Mouse (Mus musculus) stomach, postnatal 0 days (tissue): ENCODE measurements around the gene Spata9. TPM values are rescaled to one million over a fixed set of nuclear protein-coding genes. Genes with fewer than 3 reads are reported as not detected.
A peak's percentile ranks its signal among the peaks of the same experiment; 100 is the strongest.

Experiments
- ATAC-seq: fragments of 200-750 bp; cut with Nextera tagmentation; 2 replicates; pipeline ENCODE4 v1.8.0; 2017; ENCODE audit not compliant: low FRiP score, low TSS enrichment
- DNase-seq: peaks from one replicate; pipeline ENCODE4 v3.0.0-alpha.2; 2016; ENCODE audit warnings: low spot score
- H3K27ac ChIP-seq: fragments of 300-500 bp; sonication (generic); replicated peaks from 2 replicates; pipeline ENCODE4 v1.5.1; 2014; ENCODE audit warnings: mild to moderate bottlenecking, control low read depth
- H3K27me3 ChIP-seq: fragments of 300-500 bp; sonication (generic); 2 replicates; pipeline ENCODE4 v1.6.1; 2014; ENCODE audit warnings: low read length; ENCODE audit not compliant: control insufficient read depth, insufficient read depth
- H3K36me3 ChIP-seq: fragments of 300-500 bp; sonication (generic); 2 replicates; pipeline ENCODE4 v1.6.1; 2014; ENCODE audit warnings: low read length, mixed read lengths; ENCODE audit not compliant: control insufficient read depth, insufficient read depth
- H3K4me1 ChIP-seq: fragments of 300-500 bp; sonication (generic); replicated peaks from 2 replicates; pipeline ENCODE4 v1.6.1; 2014; ENCODE audit warnings: antibody characterized with exemption; ENCODE audit not compliant: control insufficient read depth, insufficient read depth
- H3K4me2 ChIP-seq: fragments of 300-500 bp; sonication (generic); replicated peaks from 2 replicates; pipeline ENCODE4 v1.6.1; 2014; ENCODE audit warnings: low read depth, mild to moderate bottlenecking, control low read depth, moderate library complexity
- H3K4me3 ChIP-seq: fragments of 300-500 bp; sonication (generic); 2 replicates; pipeline ENCODE4 v1.5.1; 2014; ENCODE audit warnings: low read depth, low read length, control low read depth
- H3K9ac ChIP-seq: fragments of 300-500 bp; sonication (generic); 2 replicates; pipeline ENCODE4 v1.6.1; 2014; ENCODE audit warnings: mild to moderate bottlenecking, low read length, control low read depth, mixed read lengths
- H3K9me3 ChIP-seq: fragments of 300-500 bp; sonication (generic); 2 replicates; pipeline ENCODE4 v1.6.1; 2016; ENCODE audit warnings: low read length; ENCODE audit not compliant: control insufficient read depth
- CTCF ChIP-seq: IDR thresholded peaks from 2 replicates; pipeline ENCODE4 v1.5.1; 2016; ENCODE audit warnings: antibody characterized with exemption, low read depth, mild to moderate bottlenecking, moderate library complexity
- EP300 ChIP-seq: optimal IDR thresholded peaks from 2 replicates; pipeline ENCODE3; 2016; ENCODE audit warnings: antibody characterized with exemption
- WGBS: fragments of 180-500 bp; shearing (Covaris S2); extraction: QIAGEN DNeasy Blood & Tissue Kit; methylation state at CpG from one replicate; pipeline ENCODE4 v1.1.7; 2014; 5-methylcytosine and 5-hydroxymethylcytosine counted together
- polyA plus RNA-seq: library from polyadenylated mRNA; unstranded; fragments of >200 nt; fragmentation: Nextera tagmentation; extraction: Ambion mirVana; gene quantifications from 2 replicates; pipeline ENCODE4 v1.2.1, GENCODE M21; 2015

Spata9 gene
- polyA plus RNA-seq, 1 experiment from 2014 or later, result 0.30 TPM

DNA sequence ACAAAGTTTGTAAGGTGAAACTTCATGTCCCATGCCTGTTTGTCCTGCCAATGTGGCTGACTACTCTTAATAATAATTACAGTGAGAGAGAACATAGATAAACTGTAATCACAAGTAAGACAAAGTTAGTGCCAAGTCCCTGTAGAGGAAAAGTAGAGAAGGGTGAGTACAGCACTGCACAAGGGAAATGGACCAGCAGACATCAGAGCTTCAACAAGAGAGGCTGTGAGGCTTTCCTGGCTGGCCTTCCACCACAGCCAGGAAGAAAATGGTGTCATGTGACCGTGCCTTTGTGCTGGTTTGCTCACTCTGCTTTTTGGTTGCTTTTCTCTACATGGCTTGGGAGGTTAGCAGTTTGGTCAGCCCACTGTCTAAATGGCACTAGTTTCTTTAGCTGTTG lies 8.7 kb downstream of the Spata9 start:
- ATAC-seq (no peak), DNase-seq (no peak)
- Histone ChIP-seq H3K4me2 (no peak overlapping the region), H3K4me1 (no peaks in the 10 kb centered on the region), H3K27me3 (no peaks in the 10 kb centered on the region), H3K4me3 (no peak overlapping the region), H3K36me3 (no peaks in the 10 kb centered on the region), H3K9ac (no peak overlapping the region), H3K27ac (no peak overlapping the region), H3K9me3 (no peaks in the 10 kb centered on the region)
- TF ChIP-seq EP300 (no peak), CTCF (no peak)
- WGBS, result 81% methylated on average over 1 of the region's 1 CpGs

DNA sequence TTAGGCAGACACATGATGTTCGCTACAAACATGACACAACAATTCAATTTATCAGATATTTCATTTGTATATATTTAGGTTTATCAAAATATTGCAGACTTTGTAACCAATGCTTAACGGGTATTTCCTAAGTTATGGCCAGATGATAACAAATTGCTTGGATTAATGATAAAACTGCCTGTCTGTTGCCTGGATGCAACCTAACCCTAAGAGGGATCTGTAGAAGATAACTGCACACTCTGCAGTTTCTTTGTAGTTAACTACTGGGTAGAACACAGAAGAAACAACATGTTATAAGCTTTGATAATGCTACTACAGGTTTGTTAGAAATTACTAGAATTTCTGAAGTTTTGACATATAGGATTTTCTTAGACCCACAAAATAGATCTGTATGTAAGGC lies 9.3 kb downstream of the Spata9 start:
- WGBS, result 69% methylated on average over 2 of the region's 2 CpGs
- no peak overlapping the region for H3K4me3 ChIP-seq
- H3K4me1 ChIP-seq, result no peaks in the 10 kb centered on the region
- TF ChIP-seq CTCF (no peak), EP300 (no peak)
- ATAC-seq (no peak), DNase-seq (no peak)
- no peaks in the 10 kb centered on the region for H3K27me3 ChIP-seq
- H3K9ac ChIP-seq, result no peak overlapping the region
- H3K27ac ChIP-seq, result no peak overlapping the region
- H3K36me3 ChIP-seq, result no peaks in the 10 kb centered on the region
- H3K9me3 ChIP-seq, result no peaks in the 10 kb centered on the region
- H3K4me2 ChIP-seq, result no peak overlapping the region

- no peak for DNase-seq
- Histone ChIP-seq H3K4me2 (no peak overlapping the region), H3K4me3 (no peak overlapping the region), H3K27me3 (no peaks in the 10 kb centered on the region), H3K27ac (no peak overlapping the region), H3K9ac (no peak overlapping the region), H3K36me3 (no peaks in the 10 kb centered on the region), H3K9me3 (no peaks in the 10 kb centered on the region), H3K4me1 (no peaks in the 10 kb centered on the region)
- no peak for TF ChIP-seq CTCF
- no peak for TF ChIP-seq EP300
- ATAC-seq, result peak; percentile 71; the same call in 1 of the 2 replicates
- WGBS, result 41% methylated on average over 2 of the region's 2 CpGs
These were observed 9.7 kb downstream of the Spata9 start for GRCm38 (mm10) chr13:75976649-75977048.

DNA sequence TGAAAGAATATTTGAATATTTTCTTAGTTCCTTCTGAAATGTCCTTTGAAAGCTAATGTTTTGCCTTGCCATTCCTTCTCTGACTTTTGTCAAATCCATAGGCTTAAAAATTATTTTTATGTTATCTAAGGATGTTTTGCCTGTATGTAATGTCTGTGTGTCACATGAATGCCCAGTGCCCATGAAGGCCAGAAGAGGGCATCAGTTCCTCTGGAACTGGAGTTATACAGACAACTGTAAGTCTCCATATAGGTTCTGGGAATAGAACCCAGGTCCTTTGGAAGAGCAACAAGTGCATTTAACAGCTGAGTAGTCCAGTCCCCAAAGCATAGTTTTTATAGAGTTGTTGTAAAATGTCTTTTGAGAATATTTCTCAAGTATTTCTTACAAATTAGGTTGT lies 15.0 kb downstream of the Spata9 start:
- DNase-seq (no peak), ATAC-seq (no peak)
- no peak overlapping the region for H3K4me3 ChIP-seq
- TF ChIP-seq EP300 (no peak), CTCF (peak; percentile 55)
- H3K9ac ChIP-seq, result no peak overlapping the region
- no peaks in the 10 kb centered on the region for H3K27me3 ChIP-seq
- no peaks in the 10 kb centered on the region for H3K36me3 ChIP-seq
- no peaks in the 10 kb centered on the region for H3K4me1 ChIP-seq
- no peak overlapping the region for H3K4me2 ChIP-seq
- no peaks in the 10 kb centered on the region for H3K9me3 ChIP-seq
- no peak overlapping the region for H3K27ac ChIP-seq

DNA sequence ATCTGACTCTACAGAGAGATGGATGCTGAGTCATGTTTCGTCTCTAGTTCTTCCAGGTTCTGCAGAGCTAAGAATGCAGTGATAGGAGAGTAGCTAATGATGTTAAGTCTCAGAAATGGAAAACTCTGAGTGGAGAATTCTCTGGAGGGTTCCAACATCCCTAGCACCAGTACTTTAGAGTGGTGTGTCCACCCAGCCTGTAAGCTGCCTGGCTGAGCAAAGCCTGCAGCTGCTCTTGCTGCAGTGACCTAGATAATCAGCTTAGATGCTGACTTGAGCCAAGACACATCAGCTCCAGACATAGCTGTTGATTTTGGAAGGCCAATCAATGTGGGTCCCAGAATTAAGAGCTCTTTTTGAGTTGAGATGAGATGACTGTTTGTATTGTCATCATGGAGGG lies 21.1 kb downstream of the Spata9 start:
- no peak overlapping the region for H3K27ac ChIP-seq
- H3K4me1 ChIP-seq, result no peaks in the 10 kb centered on the region
- no peaks in the 10 kb centered on the region for H3K9me3 ChIP-seq
- DNase-seq (no peak), ATAC-seq (no peak)
- TF ChIP-seq EP300 (no peak), CTCF (no peak)
- no peak overlapping the region for H3K4me2 ChIP-seq
- no peak overlapping the region for H3K9ac ChIP-seq
- no peaks in the 10 kb centered on the region for H3K36me3 ChIP-seq
- no peak overlapping the region for H3K4me3 ChIP-seq
- no peaks in the 10 kb centered on the region for H3K27me3 ChIP-seq
- WGBS, result 66% methylated on average over 1 of the region's 1 CpGs

DNA sequence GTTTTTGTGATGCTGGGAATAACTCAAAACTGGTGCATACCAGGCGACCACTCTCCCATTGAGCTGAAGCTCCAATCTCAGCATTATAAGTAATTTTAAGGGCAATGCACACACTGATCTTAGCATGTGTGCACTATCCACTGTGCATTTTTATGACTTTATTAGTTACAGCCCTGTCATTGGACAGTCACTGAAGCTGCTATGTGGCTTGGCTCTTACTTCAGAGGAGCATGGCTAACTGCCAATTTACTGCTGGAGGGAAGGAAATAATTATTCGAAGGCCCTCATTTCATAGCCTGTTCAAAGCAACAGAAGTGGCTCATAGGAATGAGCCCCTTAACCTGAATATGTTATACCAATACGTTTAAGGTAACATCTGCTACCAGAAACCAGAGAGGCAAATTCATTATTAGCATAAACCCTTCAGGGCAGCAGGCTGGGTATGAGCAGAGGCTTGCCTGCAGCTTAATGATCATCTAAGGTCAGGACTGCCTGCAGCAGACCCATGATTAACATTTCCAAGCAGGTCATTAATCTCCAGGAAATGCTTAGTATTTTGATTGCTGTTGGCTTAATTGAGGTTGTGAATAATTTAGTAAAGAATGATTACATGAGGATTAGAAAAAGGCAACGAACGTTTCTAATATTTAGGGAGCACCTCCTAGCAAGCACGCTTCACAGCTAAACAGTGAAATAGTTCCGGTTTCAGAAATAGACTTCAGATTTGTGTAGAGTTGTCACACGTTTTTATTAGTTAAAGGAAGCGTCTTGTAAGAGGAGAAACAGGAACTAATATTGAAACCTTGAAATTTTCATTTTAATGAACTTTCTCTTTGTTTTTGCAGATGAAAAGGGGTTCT lies 25.4 kb downstream of the Spata9 start:
- WGBS, result 33% methylated on average over 9 of the region's 9 CpGs
- no peak for ATAC-seq
- Histone ChIP-seq H3K4me2 (no peak overlapping the region), H3K9ac (no peak overlapping the region), H3K27me3 (no peaks in the 10 kb centered on the region), H3K9me3 (no peaks in the 10 kb centered on the region), H3K4me1 (no peaks in the 10 kb centered on the region), H3K4me3 (no peak overlapping the region), H3K27ac (no peak overlapping the region), H3K36me3 (no peaks in the 10 kb centered on the region)
- DNase-seq, result no peak
- TF ChIP-seq CTCF (no peak), EP300 (no peak)
